Mouse (Mus musculus) neural tube, embryonic 14.5 days (tissue): Measurements from ENCODE around the gene Clca3a1. TPM values are rescaled to one million over a fixed set of nuclear protein-coding genes. Genes with fewer than 3 reads are reported as not detected.
"Not testable (repeated sequence)": the region's sequence is repeated elsewhere in the genome, so short reads cannot be mapped to it uniquely, and the experiment has no call there.

Experiments used
- ATAC-seq: fragments of 200-750 bp; cut with Nextera tagmentation; 2 replicates; pipeline ENCODE4 v1.8.0; 2017; ENCODE audit warnings: low read depth, mild to moderate bottlenecking, moderate TSS enrichment, moderate library complexity
- H3K27ac ChIP-seq: fragments of 300-500 bp; sonication (generic); 2 replicates; pipeline ENCODE4 v1.5.1; 2014; ENCODE audit warnings: low read depth, mild to moderate bottlenecking, control low read depth, low read length, moderate library complexity, mixed read lengths
- H3K27me3 ChIP-seq: fragments of 300-500 bp; sonication (generic); 2 replicates; pipeline ENCODE4 v1.6.1; 2014; ENCODE audit warnings: low read length; ENCODE audit not compliant: control insufficient read depth, insufficient read depth
- H3K36me3 ChIP-seq: fragments of 300-500 bp; sonication (generic); 2 replicates; pipeline ENCODE4 v1.6.1; 2014; ENCODE audit warnings: low read length, mixed read lengths; ENCODE audit not compliant: control insufficient read depth, insufficient read depth
- H3K4me1 ChIP-seq: fragments of 300-500 bp; sonication (generic); 2 replicates; pipeline ENCODE4 v1.6.1; 2014; ENCODE audit warnings: low read length; ENCODE audit not compliant: control insufficient read depth, insufficient read depth
- H3K4me2 ChIP-seq: fragments of 300-500 bp; sonication (generic); 2 replicates; pipeline ENCODE4 v1.6.1; 2014; ENCODE audit warnings: mild to moderate bottlenecking, low read depth, low read length, control low read depth
- H3K4me3 ChIP-seq: fragments of 300-500 bp; sonication (generic); 2 replicates; pipeline ENCODE4 v1.5.1; 2014; ENCODE audit warnings: low read depth, low read length, control low read depth, mixed read lengths
- H3K9ac ChIP-seq: fragments of 300-500 bp; sonication (generic); replicated peaks from 2 replicates; pipeline ENCODE4 v1.6.1; 2014; ENCODE audit warnings: low read depth, mild to moderate bottlenecking, control low read depth, low read length, mixed read lengths
- H3K9me3 ChIP-seq: fragments of 300-500 bp; sonication (generic); 2 replicates; pipeline ENCODE4 v1.6.1; 2016; ENCODE audit warnings: low read length; ENCODE audit not compliant: control insufficient read depth
- WGBS: fragments of 180-500 bp; shearing (Covaris S2); extraction: QIAGEN DNeasy Blood & Tissue Kit; methylation state at CpG from one replicate; pipeline ENCODE4 v1.1.7; 2014; 5-methylcytosine and 5-hydroxymethylcytosine counted together
- polyA plus RNA-seq: library from polyadenylated mRNA; unstranded; fragments of >200 nt; fragmentation: Nextera tagmentation; extraction: Ambion mirVana; gene quantifications from 2 replicates; pipeline ENCODE4 v1.2.1, GENCODE M21; 2014

Gene Clca3a1
- polyA plus RNA-seq, 1 experiment from 2014 or later, result 0.35 TPM

DNA sequence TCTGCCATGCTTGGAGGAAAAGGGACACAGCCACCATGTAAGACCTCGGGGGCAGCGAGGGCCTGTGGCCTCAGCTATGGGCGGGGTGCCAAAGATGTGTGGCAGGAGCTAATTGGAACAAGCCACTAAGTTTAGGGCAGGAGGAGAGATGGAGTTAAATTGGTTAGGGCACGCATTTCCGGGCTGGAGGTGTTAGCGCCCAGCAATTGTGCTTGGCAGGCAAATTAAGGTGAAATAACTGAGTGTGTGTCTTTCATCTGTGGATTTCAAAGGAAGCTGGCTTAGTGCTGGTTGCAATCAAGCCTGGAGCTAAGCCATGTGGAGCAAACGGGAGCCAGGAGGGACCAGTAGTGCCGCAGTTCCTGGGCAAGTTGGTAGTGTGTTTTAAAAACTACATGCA, 4.7 kb downstream of the Clca3a1 start:
- not testable (repeated sequence) for H3K4me2 ChIP-seq, H3K4me1 ChIP-seq, H3K4me3 ChIP-seq, H3K9ac ChIP-seq, H3K9me3 ChIP-seq, ATAC-seq, H3K27me3 ChIP-seq, H3K27ac ChIP-seq, H3K36me3 ChIP-seq
- WGBS, result 85% methylated on average over 8 of the region's 8 CpGs

DNA sequence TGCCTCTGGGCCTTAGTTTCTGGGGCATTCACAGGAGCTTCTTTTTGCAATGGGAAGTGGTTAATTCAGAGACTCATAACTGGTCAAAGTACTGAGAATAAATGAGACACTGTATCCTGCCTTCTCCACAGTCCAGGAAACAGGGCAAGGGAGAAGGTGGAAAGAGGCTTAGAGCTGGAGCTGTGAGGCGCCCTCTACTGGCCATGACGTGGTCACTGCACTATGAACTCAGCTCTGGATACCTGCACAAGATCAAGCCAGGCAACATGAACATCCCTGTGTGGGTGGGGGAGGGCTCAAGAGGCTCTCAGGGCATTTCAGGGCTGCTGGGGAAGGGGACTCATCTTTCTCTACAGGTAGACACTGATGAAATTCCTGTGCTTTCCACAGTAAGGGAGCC, 7.7 kb downstream of the Clca3a1 start:
- no peak for ATAC-seq
- H3K9me3 ChIP-seq, result no peaks in the 10 kb centered on the region
- no peak overlapping the region for H3K4me3 ChIP-seq
- no peak overlapping the region for H3K9ac ChIP-seq
- no peaks in the 10 kb centered on the region for H3K36me3 ChIP-seq
- H3K4me1 ChIP-seq, result no peaks in the 10 kb centered on the region
- 0% methylated on average over 2 of the region's 2 CpGs for WGBS
- H3K27ac ChIP-seq, result no peak overlapping the region
- no peak overlapping the region for H3K4me2 ChIP-seq
- H3K27me3 ChIP-seq, result no peaks in the 10 kb centered on the region

DNA sequence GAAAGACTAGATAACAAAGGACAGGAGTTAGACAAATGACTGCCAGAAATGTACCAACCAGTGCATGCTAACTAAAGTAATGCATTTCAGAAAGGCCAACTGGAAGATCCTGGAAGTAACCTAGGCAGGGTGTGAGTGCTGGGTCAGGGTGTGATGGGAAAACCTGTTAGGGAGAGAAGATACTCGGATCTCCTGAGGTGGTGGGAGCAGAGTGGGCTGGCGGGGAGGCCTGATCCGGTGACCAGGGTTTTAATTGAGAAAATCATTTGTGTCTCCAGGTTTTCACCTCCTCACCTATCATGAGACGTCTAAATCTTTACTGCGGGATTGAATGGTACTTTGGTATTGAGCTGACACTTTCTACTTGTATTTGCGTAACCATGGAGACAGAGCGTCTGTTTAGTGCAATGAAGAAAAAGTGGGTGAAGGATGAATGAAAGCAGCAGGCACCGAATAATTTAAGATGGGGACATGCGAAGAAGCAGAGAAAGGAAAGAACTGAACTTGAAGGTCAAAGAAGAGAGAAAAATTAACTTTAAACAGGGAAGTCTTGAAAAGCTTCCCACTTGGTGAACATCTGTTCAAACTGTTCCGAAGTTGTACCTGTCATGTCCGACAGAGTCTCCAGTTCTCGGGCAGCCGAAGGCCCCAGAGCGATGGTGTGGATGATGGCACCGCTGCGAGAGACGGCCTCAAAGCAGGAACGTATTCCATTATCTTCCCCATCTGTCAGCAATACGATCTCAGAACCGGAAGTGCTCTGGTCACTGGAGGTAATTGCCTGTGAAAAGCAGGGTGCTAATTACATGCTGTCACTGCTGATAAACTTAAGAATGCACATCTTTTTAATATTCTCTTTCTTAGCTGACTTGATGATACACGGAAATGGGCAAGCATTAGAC, 11.5 kb downstream of the Clca3a1 start:
- H3K4me1 ChIP-seq, H3K9ac ChIP-seq, H3K27me3 ChIP-seq, H3K36me3 ChIP-seq, H3K9me3 ChIP-seq, H3K27ac ChIP-seq, H3K4me2 ChIP-seq, H3K4me3 ChIP-seq: not testable (repeated sequence)
- 40% methylated on average over 17 of the region's 21 CpGs for WGBS
- peak; percentile 41; the same call in 1 of the 2 replicates for ATAC-seq

DNA sequence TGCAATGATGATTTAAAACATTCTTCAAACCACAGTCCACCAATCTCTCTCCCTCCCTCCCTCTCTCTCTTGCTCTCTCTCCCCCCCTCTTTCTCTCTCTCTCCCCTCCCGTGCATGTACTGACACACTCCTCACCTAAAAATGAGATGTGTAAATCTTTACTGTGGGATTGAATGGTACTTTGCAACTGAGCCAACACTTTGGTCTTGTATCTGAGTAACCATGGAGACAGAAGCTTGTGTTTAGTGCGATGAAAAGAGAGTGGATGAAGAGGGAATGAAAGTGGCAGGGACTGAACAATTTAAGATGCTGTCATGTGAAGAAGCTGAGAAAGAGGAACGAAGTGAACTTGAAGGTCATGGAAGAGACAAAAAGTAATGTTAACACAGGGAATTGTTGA, 13.1 kb downstream of the Clca3a1 start:
- H3K9ac ChIP-seq, H3K4me2 ChIP-seq, H3K9me3 ChIP-seq, H3K27ac ChIP-seq, H3K27me3 ChIP-seq, H3K4me3 ChIP-seq, H3K36me3 ChIP-seq, H3K4me1 ChIP-seq: not testable (repeated sequence)
- 0 out of 2 replicates have a peak, but pooled peaks have one; percentile 24 for ATAC-seq
- WGBS, result 18% methylated on average over 3 of the region's 3 CpGs

DNA sequence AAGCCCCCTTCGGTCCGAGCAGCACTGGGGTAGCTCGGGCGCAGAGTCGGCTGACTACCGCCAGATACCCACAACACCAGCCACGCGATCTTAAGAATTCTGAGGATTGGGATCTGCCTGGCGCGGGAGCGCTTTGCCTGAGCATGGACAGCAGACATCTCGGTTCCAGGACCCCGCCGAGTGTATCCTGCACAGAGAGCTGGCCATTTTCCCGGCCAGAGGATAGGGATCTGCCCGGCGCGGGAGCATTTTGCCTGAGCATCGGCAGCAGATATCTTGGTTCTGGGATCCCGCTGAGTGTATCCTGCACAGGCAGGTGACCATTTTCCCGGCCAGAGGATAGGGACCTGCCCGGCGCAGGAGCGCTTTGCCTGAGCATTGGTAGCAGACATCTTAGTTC, 22.4 kb downstream of the Clca3a1 start:
- not testable (repeated sequence) for H3K9me3 ChIP-seq, H3K36me3 ChIP-seq, ATAC-seq, H3K4me1 ChIP-seq, H3K4me3 ChIP-seq, H3K4me2 ChIP-seq, H3K27ac ChIP-seq, H3K9ac ChIP-seq, H3K27me3 ChIP-seq
- 81% methylated on average over 24 of the region's 24 CpGs for WGBS

DNA sequence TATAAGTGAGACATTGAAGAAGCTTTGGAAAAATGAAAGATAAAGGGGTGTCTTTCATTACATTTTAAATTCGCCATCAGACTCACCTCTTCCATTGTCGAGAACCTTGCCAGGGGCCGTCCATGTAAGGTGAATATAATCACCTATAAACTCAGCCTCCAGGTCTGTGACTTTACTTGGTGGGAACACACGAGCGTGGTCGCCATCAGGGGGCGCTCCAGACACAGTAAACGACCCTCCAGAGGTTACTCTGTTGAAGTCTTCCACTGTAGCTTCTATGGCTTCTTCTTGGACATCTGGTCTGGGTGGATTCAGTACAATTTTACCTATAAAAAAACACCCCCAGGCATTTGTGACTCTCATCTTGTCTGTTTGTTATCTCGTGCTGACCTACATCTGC, 23.9 kb downstream of the Clca3a1 start:
- ATAC-seq, result no peak; the same call in 1 of the 2 replicates
- no peaks in the 10 kb centered on the region for H3K27me3 ChIP-seq
- WGBS, result 31% methylated on average over 9 of the region's 9 CpGs

DNA sequence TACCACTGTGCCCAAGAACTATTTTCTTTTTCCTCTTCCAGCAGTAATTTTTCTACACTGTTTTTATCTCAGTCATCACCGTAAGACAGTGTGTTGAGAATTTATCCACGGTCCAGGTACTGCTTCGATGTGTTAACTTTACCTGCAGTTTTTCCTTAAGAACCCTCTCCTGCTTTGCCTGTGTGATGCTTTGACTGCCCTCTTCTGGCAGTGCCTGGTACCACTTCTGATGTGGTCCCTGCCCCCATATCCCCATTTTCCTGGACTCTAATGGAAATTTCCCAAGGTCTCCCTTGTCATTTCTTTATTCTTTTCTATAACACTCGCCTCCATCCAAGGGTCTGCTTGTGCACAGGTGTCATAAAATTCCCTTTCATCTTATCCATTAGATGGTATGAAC, 37.3 kb downstream of the Clca3a1 start:
- H3K36me3 ChIP-seq, result no peaks in the 10 kb centered on the region
- H3K9me3 ChIP-seq, result no peaks in the 10 kb centered on the region
- no peak overlapping the region for H3K4me2 ChIP-seq
- 53% methylated on average over 4 of the region's 4 CpGs for WGBS
- no peak overlapping the region for H3K4me3 ChIP-seq
- H3K4me1 ChIP-seq, result peaks cover 6% of the 10 kb centered on the region
- no peak overlapping the region for H3K27ac ChIP-seq
- no peak for ATAC-seq
- no peak overlapping the region for H3K9ac ChIP-seq
- H3K27me3 ChIP-seq, result no peaks in the 10 kb centered on the region; the same call in 1 of the 2 replicates

More for the DNA sequence above, 23.9 kb downstream of the Clca3a1 start:
- Histone ChIP-seq H3K27ac (no peak overlapping the region), H3K9me3 (no peaks in the 10 kb centered on the region), H3K9ac (no peak overlapping the region), H3K36me3 (no peaks in the 10 kb centered on the region), H3K4me3 (no peak overlapping the region), H3K4me1 (no peaks in the 10 kb centered on the region), H3K4me2 (no peak overlapping the region)

DNA sequence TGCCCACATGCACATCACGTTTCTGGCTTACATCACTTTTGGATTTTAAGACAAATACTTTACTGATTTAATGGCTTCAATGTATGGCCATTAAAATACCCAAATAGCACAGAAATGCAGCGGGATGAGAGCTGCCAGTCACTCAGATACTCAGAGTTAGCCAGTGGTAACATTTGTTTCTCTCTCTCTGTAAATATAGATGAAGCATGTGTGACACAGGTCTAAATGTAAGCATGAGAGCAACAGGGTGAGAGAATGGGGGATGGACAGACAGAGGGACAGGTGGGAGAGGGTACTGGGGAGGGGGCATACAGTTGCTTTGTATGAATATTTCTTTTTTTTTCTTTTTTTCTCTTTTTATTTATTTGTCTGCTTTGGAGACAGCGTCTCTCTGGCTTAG, 38.2 kb downstream of the Clca3a1 start:
- 92% methylated on average over 3 of the region's 3 CpGs for WGBS

DNA sequence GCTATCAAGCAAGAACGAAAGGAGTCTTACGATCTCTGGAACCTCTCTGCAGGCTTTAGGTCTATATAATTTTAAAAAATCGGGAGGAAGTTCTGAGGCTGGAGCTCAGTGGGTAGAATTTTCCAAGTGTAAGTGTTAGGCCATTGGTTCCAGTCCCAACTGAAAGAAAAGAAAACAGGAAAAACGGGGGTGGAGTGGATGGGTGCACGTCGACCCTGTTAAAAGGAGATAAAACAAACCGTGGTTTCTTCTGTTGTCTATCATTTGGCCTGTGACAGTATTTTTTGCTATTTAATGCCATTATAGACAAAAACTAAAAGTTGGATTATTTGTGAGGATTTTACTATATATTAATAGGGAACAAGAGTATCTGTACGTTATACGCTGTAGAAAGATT, 38.9 kb downstream of the Clca3a1 start:
- 81% methylated on average over 9 of the region's 9 CpGs for WGBS
- H3K36me3 ChIP-seq, result no peaks in the 10 kb centered on the region
- H3K4me3 ChIP-seq, result no peak overlapping the region
- H3K27ac ChIP-seq, result no peak overlapping the region
- no peak overlapping the region for H3K4me2 ChIP-seq
- no peak overlapping the region for H3K9ac ChIP-seq
- no peaks in the 10 kb centered on the region for H3K9me3 ChIP-seq
- no peaks in the 10 kb centered on the region; the same call in 1 of the 2 replicates for H3K27me3 ChIP-seq
- no peak for ATAC-seq
- H3K4me1 ChIP-seq, result peaks cover 18% of the 10 kb centered on the region

More for the DNA sequence above, 38.2 kb downstream of the Clca3a1 start:
- H3K36me3 ChIP-seq, H3K27ac ChIP-seq, ATAC-seq, H3K4me2 ChIP-seq, H3K9me3 ChIP-seq, H3K4me3 ChIP-seq, H3K27me3 ChIP-seq, H3K9ac ChIP-seq: not testable (repeated sequence)
- peaks cover 13% of the 10 kb centered on the region for H3K4me1 ChIP-seq
